Mouse (Mus musculus): Measurements from ENCODE around the gene Btn2a2. TPM values are rescaled to one million over a fixed set of nuclear protein-coding genes. Genes with fewer than 3 reads are reported as not detected.

The Btn2a2 gene
- total RNA-seq, 2 experiments from 2014 or later, result 0.65 to 1.4 TPM

- peak; percentile 84 to 86 for DNase-seq (ENCODE audit: extremely low spot score in 1 of 2, low spot score in 2 of 2)
- Histone ChIP-seq H3K4me3 (peak overlapping the region; percentile 50), H3K27ac (peak overlapping the region; percentile 62; the same call in 1 of the 2 replicates)
- TF ChIP-seq CTCF (IDR thresholded peaks at IDR 0.05), result no peak
- intact Hi-C loops (cut with DNase I), result loop anchor here (5.0 to 10.0 kb wide), 4 partner anchors 253 to 1489 kb away; partner anchors contain the start of genes Hist1h2ac, Hist1h2bb, Hist1h2bc and Hist1h3c
These were observed 57.3 kb downstream of the Btn2a2 start for GRCm38 (mm10) chr13:23431351-23431771.

- H3K4me3 ChIP-seq, result peak overlapping the region; percentile 62
- peak; percentile 60 for TF ChIP-seq CTCF (IDR thresholded peaks at IDR 0.05)
- peak overlapping the region; percentile 9 for H3K27ac ChIP-seq
- peak; percentile 77 for DNase-seq (ENCODE audit: extremely low spot score in 1 of 2, low spot score in 2 of 2)
- intact Hi-C loops (cut with DNase I), result loop anchor here (5.0 to 10.0 kb wide), 4 partner anchors 254 to 1488 kb away; partner anchors contain the start of genes Hist1h2ac, Hist1h2bb, Hist1h2bc and Hist1h3c
These were observed 57.9 kb downstream of the Btn2a2 start for GRCm38 (mm10) chr13:23430734-23431133.

- peak overlapping the region; percentile 9 for H3K27ac ChIP-seq
- no peak for TF ChIP-seq CTCF (IDR thresholded peaks at IDR 0.05)
- intact Hi-C loops (cut with DNase I), result loop anchor here (5.0 to 10.0 kb wide), 4 partner anchors 255 to 1488 kb away; partner anchors contain the start of genes Hist1h2ac, Hist1h2bb, Hist1h2bc and Hist1h3c
- H3K4me3 ChIP-seq, result peak overlapping the region; percentile 62
- no peak for DNase-seq (ENCODE audit: extremely low spot score in 1 of 2, low spot score in 2 of 2)
These were observed 58.8 kb downstream of the Btn2a2 start for GRCm38 (mm10) chr13:23429771-23430380.

- Histone ChIP-seq H3K27ac (no peak overlapping the region), H3K4me3 (no peak overlapping the region)
- no peak for DNase-seq (ENCODE audit: extremely low spot score in 1 of 2, low spot score in 2 of 2)
- no peak for TF ChIP-seq CTCF (IDR thresholded peaks at IDR 0.05)
- intact Hi-C loops (cut with DNase I), result no loop called here
These were observed 60.3 kb downstream of the Btn2a2 start for GRCm38 (mm10) chr13:23428166-23428993.

Small RNAs within 50 kb of the gene (microRNA-seq; reads per million reads assigned to microRNA genes)
- gene Gm44297, result 0 reads per million in 2 experiments
- 0 reads per million in 2 experiments for gene n-TStga1

Other genes with a start within 250 kb of the Btn2a2 start
- gene Vmn1r223, start 241.7 kb downstream of the Btn2a2 start, total RNA-seq (2021), result not detected
- 10 to 100 TPM; 29.8 to 33.3 TPM for gene Zfp322a, start 119.6 kb downstream of the Btn2a2 start, total RNA-seq (2021)
- 1 to 10 TPM; 8.9 to 9.8 TPM for gene Abt1, start 65.0 kb downstream of the Btn2a2 start, total RNA-seq (2021)
- not detected for gene Btn1a1, start 23.0 kb downstream of the Btn2a2 start, total RNA-seq (2021)
- 100 to 1,000 TPM; 289 to 340 TPM for gene Hist1h4h, start 42.2 kb upstream of the Btn2a2 start, total RNA-seq (2021)
- 1 to 10 TPM; 2.4 to 4.4 TPM for gene Hist1h2af, start 45.0 kb upstream of the Btn2a2 start, total RNA-seq (2021)
- gene Hist1h3g, start 46.6 kb upstream of the Btn2a2 start, total RNA-seq (2021), result 1 to 10 TPM; 2.6 to 5.1 TPM
- gene Hist1h2bh, start 54.5 kb upstream of the Btn2a2 start, total RNA-seq (2021), result under 1 TPM; 0.61 TPM
- 10 to 100 TPM; 12.9 to 15.5 TPM for gene Hist1h3f, start 55.2 kb upstream of the Btn2a2 start, total RNA-seq (2021)
- 100 to 1,000 TPM; 161 to 177 TPM for gene Hist1h4f, start 62.8 kb upstream of the Btn2a2 start, total RNA-seq (2021)
- 1 to 10 TPM; 3.5 TPM for gene Hist1h1d, start 64.4 kb upstream of the Btn2a2 start, total RNA-seq (2021)
- 10 to 100 TPM; 40.1 to 50.4 TPM for gene Hist1h3e, start 73.5 kb upstream of the Btn2a2 start, total RNA-seq (2021)
- 1 to 10 TPM; 2.4 to 5.0 TPM for gene Hist1h2ae, start 82.4 kb upstream of the Btn2a2 start, total RNA-seq (2021)
- gene Hist1h2bg, start 82.5 kb upstream of the Btn2a2 start, total RNA-seq (2021), result 10 to 100 TPM; 68.0 to 71.2 TPM
- gene Hist1h2bf, start 85.3 kb upstream of the Btn2a2 start, total RNA-seq (2021), result 10 to 100 TPM; 19.7 to 24.1 TPM
- gene Hist1h2ad, start 85.5 kb upstream of the Btn2a2 start, total RNA-seq (2021), result 1 to 10 TPM; 3.8 to 9.0 TPM
- 1 to 10 TPM; 6.9 to 9.9 TPM for gene Hist1h3d, start 86.9 kb upstream of the Btn2a2 start, total RNA-seq (2021)
- 100 to 1,000 TPM; 141 to 157 TPM for gene Hist1h4d, start 92.7 kb upstream of the Btn2a2 start, total RNA-seq (2021)
- gene Hist1h2be, start 132.3 kb upstream of the Btn2a2 start, total RNA-seq (2021), result 1 to 10 TPM; 5.4 to 7.9 TPM
- 10 to 100 TPM; 53.2 to 57.3 TPM for gene Hist1h1e, start 133.7 kb upstream of the Btn2a2 start, total RNA-seq (2021)
- 1 to 10 TPM; 2.1 to 2.7 TPM for gene Hist1h2ac, start 195.1 kb upstream of the Btn2a2 start, total RNA-seq (2021)
- gene Hist1h2bc, start 195.3 kb upstream of the Btn2a2 start, total RNA-seq (2021), result 10 to 100 TPM; 27.0 to 29.1 TPM
- gene Hist1h1t, start 207.0 kb upstream of the Btn2a2 start, total RNA-seq (2021), result not detected
- gene Hist1h4c, start 209.6 kb upstream of the Btn2a2 start, total RNA-seq (2021), result 100 to 1,000 TPM; 103 TPM
- 1 to 10 TPM; 2.4 to 3.1 TPM for gene Hfe, start 222.0 kb upstream of the Btn2a2 start, total RNA-seq (2021)
- gene Hist1h1c, start 250.0 kb upstream of the Btn2a2 start, total RNA-seq (2021), result 10 to 100 TPM; 53.4 to 53.7 TPM